Mouse (Mus musculus): ENCODE data around the gene Dtnb.
A peak's percentile ranks its signal among the peaks of the same experiment; 100 is the strongest.

Gene Dtnb

GRCm38 (mm10) chr12:3733328-3733727 lies 161.1 kb downstream of the Dtnb start:
- no peak for DNase-seq

- DNase-seq = no peak
Observed at GRCm38 (mm10) chr12:3737009-3737408, 164.8 kb downstream of the Dtnb start.

- DNase-seq = no peak
Observed at GRCm38 (mm10) chr12:3738741-3739529, 166.8 kb downstream of the Dtnb start.

GRCm38 (mm10) chr12:3739749-3740704 lies 167.8 kb downstream of the Dtnb start:
- DNase-seq = no peak

- no peak for DNase-seq
Observed at GRCm38 (mm10) chr12:3740705-3741081, 168.5 kb downstream of the Dtnb start.

- no peak for DNase-seq
Observed at GRCm38 (mm10) chr12:3745432-3746105, 173.4 kb downstream of the Dtnb start.

GRCm38 (mm10) chr12:3746369-3746768 lies 174.2 kb downstream of the Dtnb start:
- no peak for DNase-seq

- no peak for DNase-seq
Observed at GRCm38 (mm10) chr12:3747583-3747982, 175.4 kb downstream of the Dtnb start.

GRCm38 (mm10) chr12:3755522-3755921 lies 183.3 kb downstream of the Dtnb start:
- no peak for DNase-seq

GRCm38 (mm10) chr12:3756216-3756615 lies 184.0 kb downstream of the Dtnb start:
- no peak for DNase-seq

GRCm38 (mm10) chr12:3758127-3758526 lies 185.9 kb downstream of the Dtnb start:
- DNase-seq = no peak

GRCm38 (mm10) chr12:3759419-3759818 lies 187.2 kb downstream of the Dtnb start:
- DNase-seq = peak; percentile 50

- no peak for DNase-seq
Observed at GRCm38 (mm10) chr12:3760876-3761590, 188.9 kb downstream of the Dtnb start.

- no peak for DNase-seq
Observed at GRCm38 (mm10) chr12:3761591-3762295, 189.6 kb downstream of the Dtnb start.

GRCm38 (mm10) chr12:3764191-3764804 lies 192.1 kb downstream of the Dtnb start:
- no peak for DNase-seq

GRCm38 (mm10) chr12:3767360-3767759 lies 195.2 kb downstream of the Dtnb start:
- DNase-seq = no peak

GRCm38 (mm10) chr12:3768391-3768790 lies 196.2 kb downstream of the Dtnb start:
- DNase-seq = no peak

GRCm38 (mm10) chr12:3770546-3770945 lies 198.4 kb downstream of the Dtnb start:
- no peak for DNase-seq

GRCm38 (mm10) chr12:3771080-3771479 lies 198.9 kb downstream of the Dtnb start:
- DNase-seq = no peak

- no peak for DNase-seq
Observed at GRCm38 (mm10) chr12:3773643-3774042, 201.5 kb downstream of the Dtnb start.

GRCm38 (mm10) chr12:3776015-3776414 lies 203.8 kb downstream of the Dtnb start:
- no peak for DNase-seq

Measured in liver (tissue).